In the genomic region with DNA sequence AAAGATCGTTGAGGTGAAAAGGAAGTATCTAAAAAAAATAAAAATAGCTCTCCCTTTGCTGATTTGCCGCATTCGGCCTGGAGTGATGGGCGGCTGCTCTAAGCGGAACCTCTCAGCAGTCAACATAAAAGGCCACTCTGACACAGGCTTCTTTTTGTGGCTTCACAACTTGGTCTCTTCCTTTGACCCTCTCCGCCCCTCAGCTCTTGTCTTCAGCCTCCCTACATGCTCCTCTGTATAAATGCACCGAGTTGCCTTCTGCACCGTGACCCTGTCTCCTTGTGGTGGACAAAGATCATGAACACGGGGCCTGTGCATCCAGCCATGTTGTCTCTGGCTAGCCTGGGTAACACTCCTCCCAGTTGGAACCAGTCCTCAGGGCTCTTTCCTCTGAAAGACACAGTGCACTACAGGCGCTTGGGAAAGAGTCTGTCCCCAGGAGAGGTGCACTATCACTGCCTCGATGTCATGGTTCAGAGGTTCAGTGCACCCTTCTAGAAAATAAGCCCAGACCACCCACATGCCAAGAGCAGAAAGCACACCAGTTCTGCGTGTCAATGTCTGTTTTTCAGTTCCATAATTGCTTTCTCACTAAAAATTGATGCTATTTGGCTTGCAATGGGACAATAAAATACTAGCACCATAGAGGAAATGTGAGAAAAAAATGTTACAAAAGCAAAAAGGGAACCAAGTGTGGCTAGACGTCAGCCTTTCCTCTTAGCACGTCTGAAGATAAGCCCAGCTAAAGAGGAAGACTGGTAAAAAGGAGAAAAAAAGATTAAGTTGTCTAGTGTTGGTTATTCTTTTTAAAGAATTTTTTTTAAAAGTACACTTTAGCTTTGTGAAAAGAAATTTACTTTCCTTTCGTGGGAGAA, we compare ENCODE assay signal across 9 mouse cellular contexts. TPM values are rescaled to one million over a fixed set of nuclear protein-coding genes. Genes with fewer than 3 reads are reported as not detected.
DNase-seq lines count a peak whose midpoint lies in the region; ATAC-seq lines count a peak whose summit lies in the region.
"Had no signal": no experiment of that assay in that cellular context is flagged by ENCODE, and none has a peak within 500 bp of the region (broad histone marks: within the 10 kb centered on the region; RNA-seq: fewer than 3 reads in every experiment).

No protein-coding gene starts in this region.

- H3K9ac ChIP-seq in kidney, embryonic 16.5 days (replicated peaks; ENCODE audit: low read length), result no peak overlapping the region
- no peak overlapping the region for H3K9ac ChIP-seq in intestine, embryonic 15.5 days
- H3K9ac ChIP-seq: hindbrain, embryonic 15.5 days had no signal

- no peaks in the 10 kb centered on the region for H3K9me3 ChIP-seq in kidney, embryonic 16.5 days (ENCODE audit: low read length)
- H3K9me3 ChIP-seq in intestine, embryonic 15.5 days, result no peaks in the 10 kb centered on the region
- H3K9me3 ChIP-seq: hindbrain, embryonic 15.5 days had no signal

- no peaks in the 10 kb centered on the region for H3K27me3 ChIP-seq in kidney, embryonic 16.5 days (ENCODE audit: insufficient read depth, low read length)
- H3K27me3 ChIP-seq in intestine, embryonic 15.5 days (replicated peaks), result no peaks in the 10 kb centered on the region
- H3K27me3 ChIP-seq: hindbrain, embryonic 15.5 days had no signal

- H3K27ac ChIP-seq in kidney, embryonic 16.5 days (ENCODE audit: low read length), result peak overlapping the region; percentile 73; the same call in 1 of the 2 replicates
- no peak overlapping the region for H3K27ac ChIP-seq in intestine, embryonic 15.5 days
- H3K27ac ChIP-seq: hindbrain, embryonic 15.5 days had no signal

- no peaks in the 10 kb centered on the region for H3K36me3 ChIP-seq in kidney, embryonic 16.5 days (ENCODE audit: insufficient read depth, low read length)
- H3K36me3 ChIP-seq in intestine, embryonic 15.5 days, result no peaks in the 10 kb centered on the region
- H3K36me3 ChIP-seq: hindbrain, embryonic 15.5 days had no signal

- H3K4me2 ChIP-seq in kidney, embryonic 16.5 days (replicated peaks; ENCODE audit: low read depth, low read length), result no peak overlapping the region
- no peak overlapping the region for H3K4me2 ChIP-seq in intestine, embryonic 15.5 days (replicated peaks)

- peak; percentile 22 for DNase-seq in layer of hippocampus, adult 11-12 months (ENCODE audit: low spot score)
- DNase-seq in layer of hippocampus, postnatal 36 days, result no peak
- peak; percentile 23 for DNase-seq in R1 (ENCODE audit: low read depth, low spot score)
- peak; percentile 16 for DNase-seq in embryo, embryonic 11 days
- DNase-seq in retina, embryonic 14.5 days (ENCODE audit: low spot score), result peak; percentile 33

- ATAC-seq in kidney, embryonic 16.5 days (ENCODE audit: low FRiP score, low TSS enrichment), result peak; percentile 89
- ATAC-seq in intestine, embryonic 15.5 days, result no peak
- no peak for ATAC-seq in frontal cortex, adult (ENCODE audit: low TSS enrichment)

- WGBS in kidney, embryonic 16.5 days, result 33% methylated on average over 15 of the region's 15 CpGs
- 68% methylated on average over 15 of the region's 15 CpGs for WGBS in intestine, embryonic 15.5 days

- H3K4me3 ChIP-seq in kidney, embryonic 16.5 days (ENCODE audit: low read length), result no peak overlapping the region
- H3K4me3 ChIP-seq in intestine, embryonic 15.5 days (replicated peaks), result no peak overlapping the region
- H3K4me3 ChIP-seq: hindbrain, embryonic 15.5 days had no signal

- H3K4me1 ChIP-seq in kidney, embryonic 16.5 days (ENCODE audit: insufficient read depth, low read length), result peaks cover 29% of the 10 kb centered on the region
- H3K4me1 ChIP-seq in intestine, embryonic 15.5 days (replicated peaks), result no peaks in the 10 kb centered on the region

RNA-seq across cellular contexts. Expression of a gene that starts 15.8 kb away (rescaled TPM):
- total RNA-seq in layer of hippocampus, postnatal 36 days (2021), result 100 to 1,000 TPM; 117 to 124 TPM
- 425 and 430 TPM in 2 replicates for polyA plus RNA-seq in kidney, embryonic 16.5 days (2015; fragmentation: Nextera tagmentation; extraction: Ambion mirVana)
- 369 and 381 TPM in 2 replicates for polyA plus RNA-seq in intestine, embryonic 15.5 days (2015; fragmentation: Nextera tagmentation; extraction: Ambion mirVana)

RNA-seq across cellular contexts. Expression of a gene that starts 37.2 kb away (rescaled TPM):
- 10 to 100 TPM; 64.0 to 67.3 TPM for total RNA-seq in layer of hippocampus, postnatal 36 days (2021)
- polyA plus RNA-seq in kidney, embryonic 16.5 days (2015; fragmentation: Nextera tagmentation; extraction: Ambion mirVana), result 134 and 140 TPM in 2 replicates
- 113 and 125 TPM in 2 replicates for polyA plus RNA-seq in intestine, embryonic 15.5 days (2015; fragmentation: Nextera tagmentation; extraction: Ambion mirVana)

Comparison
In these comparisons a context has a peak if more than half of its experiments do, and no peak if none do; other contexts are left out.
1. DNase-seq: peak in layer of hippocampus, adult 11-12 months (single experiment), R1 (single experiment), embryo, embryonic 11 days (single experiment) and retina, embryonic 14.5 days (single experiment); none in layer of hippocampus, postnatal 36 days (0 of 2).